Mouse (Mus musculus) thymus, adult 2 months (tissue): ENCODE results near the gene Tctex1d1.

ENCODE experiments used
- CTCF ChIP-seq: fragments of 200-500 bp; IDR thresholded peaks from 2 replicates; pipeline ENCODE4 v1.5.1; 2012; ENCODE audit warnings: mild to moderate bottlenecking, control low read depth, low read length, moderate library complexity, borderline replicate concordance; ENCODE audit not compliant: control insufficient read depth, poor library complexity, insufficient read depth; ENCODE audit errors: extremely low read depth
- POLR2A ChIP-seq: fragments of 200-500 bp; IDR thresholded peaks from 2 replicates; pipeline ENCODE4 v1.6.1; 2012; ENCODE audit warnings: mild to moderate bottlenecking, low read length, control low read depth, moderate library complexity; ENCODE audit not compliant: control insufficient read depth, poor library complexity, insufficient read depth; ENCODE audit errors: extremely low read depth

GRCm38 (mm10) chr4:103004681-103005080, 26.3 kb downstream of the Tctex1d1 start:
- TF ChIP-seq CTCF (no peak), POLR2A (no peak)
